Mouse (Mus musculus) effector memory CD4-positive, alpha-beta T cell, adult 7 months (primary cell): Measurements from ENCODE around the gene Pla2g2c. TPM values are rescaled to one million over a fixed set of nuclear protein-coding genes. Genes with fewer than 3 reads are reported as not detected.

Experiments used
- polyA plus RNA-seq: library from polyadenylated mRNA; unstranded; fragments of 100-300 nt; shearing (Covaris generic); gene quantifications from one replicate; pipeline ENCODE4 v1.2.1, GENCODE M21; 2017

The Pla2g2c gene
- polyA plus RNA-seq: not detected

DNA sequence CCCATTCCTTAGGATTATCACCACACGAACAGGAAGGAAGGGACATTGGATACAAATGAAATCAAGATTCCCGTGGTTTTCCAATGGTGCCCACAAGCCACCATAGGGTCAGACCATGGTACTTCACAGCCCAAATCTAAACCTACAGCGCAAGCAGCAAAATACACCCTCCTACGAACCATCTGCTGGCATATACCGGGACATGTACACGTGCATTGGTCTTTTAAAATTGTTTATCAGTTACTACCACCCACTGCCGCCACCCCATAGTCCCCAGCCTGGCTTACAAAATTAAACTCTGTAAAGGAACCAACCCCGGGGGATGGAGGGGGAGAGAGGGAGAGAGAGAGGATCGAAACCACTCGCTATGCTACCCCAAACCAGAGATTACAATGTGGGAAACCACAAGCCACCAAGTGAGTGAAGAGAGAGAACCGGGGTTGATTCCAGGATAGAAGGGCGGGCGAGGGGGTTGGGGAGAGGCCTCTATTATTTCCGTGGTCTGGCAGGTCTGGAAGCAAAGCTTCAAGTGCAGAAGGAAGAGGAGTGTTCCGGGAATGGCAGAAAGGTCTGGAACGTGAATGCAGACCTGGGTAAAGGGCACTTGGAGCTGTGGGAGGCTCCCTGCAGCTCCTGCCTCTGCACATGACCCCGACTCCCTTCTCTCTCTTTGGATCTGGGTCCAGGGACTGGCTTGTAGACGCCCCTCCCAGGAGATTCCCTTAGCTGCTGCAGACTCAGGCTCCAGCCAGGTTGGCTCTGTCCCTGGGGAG, at the start of gene Pla2g2c:
TSS of gene Pla2g2c (plus strand) at position 439 of the 773 bp plus-strand sequence.

DNA sequence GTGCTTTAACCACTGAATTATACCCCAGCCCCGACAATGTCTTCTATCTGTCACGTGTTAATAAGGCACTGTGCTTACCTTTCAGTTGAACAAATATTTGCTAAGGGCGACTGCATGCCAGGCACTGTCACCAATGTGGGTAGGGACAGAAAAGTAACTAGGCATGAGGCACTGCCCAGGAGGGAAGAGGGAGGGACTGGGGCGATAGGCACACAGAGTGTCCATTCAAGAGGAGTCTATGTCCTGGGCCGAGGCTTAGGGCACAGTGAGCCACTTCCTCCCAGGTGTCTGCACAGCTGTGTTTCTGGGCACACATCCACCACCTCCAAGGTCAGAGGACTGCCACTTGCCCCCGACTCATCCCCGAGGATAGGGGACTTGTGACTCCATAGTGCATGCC, 12.4 kb downstream of the Pla2g2c start, which contains the start of gene Ubxn10:
TSS of gene Ubxn10 (minus strand) at position 137 of the 400 bp plus-strand sequence.

GRCm38 (mm10) chr4:138757416-138757815, 32.8 kb downstream of the Pla2g2c start, which contains the start of gene Pla2g2f:
Pla2g2f (minus strand) TSS chr4:138757626.

GRCm38 (mm10) chr4:138775435-138775834, 50.8 kb downstream of the Pla2g2c start, which contains the start of gene Pla2g2d:
Pla2g2d (plus strand) TSS chr4:138775735.

Other genes with a start within 250 kb of the Pla2g2c start
- gene Vwa5b1, start 88.9 kb upstream of the Pla2g2c start, polyA plus RNA-seq: not detected
- 0.43 TPM for gene Ubxn10, start 12.4 kb downstream of the Pla2g2c start, polyA plus RNA-seq
- not detected for gene Pla2g2f, start 32.8 kb downstream of the Pla2g2c start, polyA plus RNA-seq
- gene Pla2g2d, start 50.9 kb downstream of the Pla2g2c start, polyA plus RNA-seq: 0.52 TPM
- not detected for gene Pla2g5, start 138.7 kb downstream of the Pla2g2c start, polyA plus RNA-seq
- not detected for gene Gm13030, start 149.2 kb downstream of the Pla2g2c start, polyA plus RNA-seq
- not detected for gene Pla2g2e, start 153.2 kb downstream of the Pla2g2c start, polyA plus RNA-seq
- 6.4 TPM for gene Otud3, start 189.2 kb downstream of the Pla2g2c start, polyA plus RNA-seq
- gene Rnf186, start 242.3 kb downstream of the Pla2g2c start, polyA plus RNA-seq: not detected
- 35.5 TPM for gene Tmco4, start 248.1 kb downstream of the Pla2g2c start, polyA plus RNA-seq